Mouse (Mus musculus): ENCODE measurements around the gene Gpalpp1. TPM values are rescaled to one million over a fixed set of nuclear protein-coding genes. Genes with fewer than 3 reads are reported as not detected.

The Gpalpp1 gene
- 10 to 100 TPM; 13.6 to 18.6 TPM for total RNA-seq (2021)
- long read RNA-seq, experiment 1, full-length matches to known transcripts: 6 of 8 reads
- long read RNA-seq, experiment 1, partial matches to known transcripts: 1 of 8 reads
- long read RNA-seq, experiment 1, other reads (novel, unspliced or antisense): 1 of 8 reads
- long read RNA-seq, experiment 2, full-length matches to known transcripts: 4 of 7 reads
- long read RNA-seq, experiment 2, partial matches to known transcripts: 0 of 7 reads
- long read RNA-seq, experiment 2, other reads (novel, unspliced or antisense): 3 of 7 reads

DNA sequence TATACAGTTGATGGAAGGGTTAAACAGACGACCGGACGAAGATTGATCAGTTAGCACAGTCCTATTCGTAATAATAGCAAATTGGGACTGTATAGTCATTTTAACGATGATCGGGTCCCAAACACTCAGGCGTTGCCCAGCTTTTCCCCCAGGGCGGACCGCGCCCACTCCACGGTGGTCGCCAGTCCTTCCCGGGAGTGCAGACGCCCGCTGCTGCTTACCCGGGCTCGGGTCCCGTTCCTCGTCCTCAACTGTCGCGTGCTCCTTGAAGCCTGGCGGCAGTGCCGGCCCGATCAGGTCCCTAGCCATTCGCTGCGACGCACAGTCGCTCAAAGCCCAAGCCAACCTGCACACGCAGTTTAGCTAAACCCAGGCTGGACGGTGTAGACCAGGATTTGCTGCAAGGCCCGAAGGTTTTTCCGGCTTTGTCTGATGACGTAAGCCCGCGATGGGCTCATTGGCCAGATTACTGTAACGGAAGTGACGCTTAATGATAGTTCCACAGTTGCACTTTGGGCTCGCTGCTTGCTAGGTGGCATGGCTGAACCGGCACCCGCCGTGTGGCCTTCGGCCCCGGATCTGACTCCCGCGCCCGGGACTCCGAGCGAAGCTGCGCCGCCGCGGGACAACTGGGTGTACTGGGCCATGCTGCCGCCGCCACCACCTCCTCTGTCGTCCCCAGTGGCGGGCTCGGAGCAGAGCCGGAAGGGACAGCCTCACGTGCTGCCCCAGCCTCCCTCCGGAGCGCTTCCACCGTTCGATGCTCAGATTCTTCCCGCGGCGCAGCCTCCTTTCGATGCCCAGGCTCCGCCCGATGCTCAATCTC, at the start of gene Gpalpp1, which contains the start of gene Nufip1:
TSS of gene Gpalpp1 (minus strand) at position 365 of the 826 bp plus-strand sequence.
TSS of gene Nufip1 (plus strand) at position 496 of the 826 bp plus-strand sequence.
- DNase-seq (ENCODE audit: low spot score in 2 of 2): peak; percentile 69 to 78

DNA sequence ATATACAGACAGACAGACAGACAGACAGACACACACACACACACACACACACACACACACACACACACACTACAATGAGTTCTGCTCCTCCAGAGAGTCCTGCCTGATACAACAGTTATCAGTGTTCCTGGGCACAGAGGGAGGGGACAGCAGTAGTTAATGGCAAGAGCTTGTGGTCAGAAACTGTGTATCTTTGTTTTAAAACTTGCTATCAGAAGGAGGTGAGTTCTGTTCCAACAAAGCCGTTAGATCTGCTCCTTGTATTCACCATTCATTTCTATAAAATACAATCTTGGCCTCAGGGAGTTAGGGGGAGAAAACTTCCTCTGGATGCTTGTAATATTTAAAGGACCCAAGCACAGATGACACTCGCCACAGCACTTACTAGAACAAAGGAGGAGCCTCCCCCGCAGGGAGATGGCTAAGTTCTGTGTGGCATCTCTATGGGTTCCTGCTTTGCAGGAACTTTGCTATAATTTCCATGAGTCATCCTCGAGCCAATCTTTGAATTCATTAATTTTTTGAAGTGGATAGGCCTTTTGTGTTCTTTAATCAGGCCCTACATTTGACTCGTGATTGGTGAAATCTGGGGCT, 47.7 kb upstream of the Gpalpp1 start:
- no peak for DNase-seq (ENCODE audit: low spot score in 2 of 2)

DNA sequence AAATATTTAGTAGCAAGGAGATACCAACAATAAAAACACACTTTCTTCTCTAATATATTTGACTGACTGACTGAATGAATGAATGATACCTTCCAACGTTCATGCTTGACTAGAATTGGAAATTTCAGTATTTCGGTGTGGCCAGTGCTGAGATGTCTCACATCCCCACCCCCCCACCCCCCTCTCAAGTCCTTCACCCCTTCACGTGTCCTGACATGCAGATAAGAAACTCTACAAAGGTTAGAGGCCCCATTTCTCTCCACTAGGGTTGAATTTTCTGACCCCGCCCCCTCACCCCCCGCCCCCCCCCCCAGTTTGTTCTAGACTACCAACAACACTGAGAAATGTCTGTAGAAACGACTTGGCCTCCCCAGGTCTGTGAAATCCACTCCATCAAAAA, 43.3 kb upstream of the Gpalpp1 start:
- no peak for DNase-seq (ENCODE audit: low spot score in 2 of 2)

DNA sequence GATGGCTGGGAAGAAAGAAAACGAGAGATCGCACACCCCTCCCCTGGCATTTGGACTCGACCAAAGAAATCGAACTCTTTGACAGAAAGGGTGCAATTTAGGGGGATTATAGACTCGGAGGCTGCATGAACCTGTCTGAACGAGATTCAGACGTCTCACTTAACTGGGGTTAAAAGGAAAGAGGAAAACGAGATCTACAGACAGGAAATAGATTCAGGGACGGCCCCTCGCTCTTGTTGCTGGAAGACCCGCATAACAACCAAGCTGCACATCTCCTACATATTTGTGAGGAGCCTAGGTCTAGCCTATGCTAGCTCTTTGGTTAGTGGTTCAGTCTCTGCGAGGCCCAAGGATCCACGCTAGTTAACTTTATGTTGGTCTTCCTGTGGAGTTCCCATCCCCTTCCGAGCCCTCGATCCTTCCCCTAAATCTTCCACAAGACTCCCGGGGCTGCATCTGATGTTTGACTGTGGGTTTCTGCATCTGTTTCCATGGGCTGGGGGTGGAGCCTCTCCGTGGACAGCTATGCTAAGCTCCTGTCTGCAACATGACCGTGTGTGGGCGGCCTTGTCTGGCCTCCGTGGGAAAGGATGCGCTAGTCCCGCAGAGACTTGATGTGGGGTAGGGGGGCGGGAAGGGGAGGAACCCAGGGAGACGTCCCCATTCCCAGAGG, 42.6 kb upstream of the Gpalpp1 start:
- peak in 1 of 2 experiments; percentile 22 for DNase-seq (ENCODE audit: low spot score in 2 of 2)

DNA sequence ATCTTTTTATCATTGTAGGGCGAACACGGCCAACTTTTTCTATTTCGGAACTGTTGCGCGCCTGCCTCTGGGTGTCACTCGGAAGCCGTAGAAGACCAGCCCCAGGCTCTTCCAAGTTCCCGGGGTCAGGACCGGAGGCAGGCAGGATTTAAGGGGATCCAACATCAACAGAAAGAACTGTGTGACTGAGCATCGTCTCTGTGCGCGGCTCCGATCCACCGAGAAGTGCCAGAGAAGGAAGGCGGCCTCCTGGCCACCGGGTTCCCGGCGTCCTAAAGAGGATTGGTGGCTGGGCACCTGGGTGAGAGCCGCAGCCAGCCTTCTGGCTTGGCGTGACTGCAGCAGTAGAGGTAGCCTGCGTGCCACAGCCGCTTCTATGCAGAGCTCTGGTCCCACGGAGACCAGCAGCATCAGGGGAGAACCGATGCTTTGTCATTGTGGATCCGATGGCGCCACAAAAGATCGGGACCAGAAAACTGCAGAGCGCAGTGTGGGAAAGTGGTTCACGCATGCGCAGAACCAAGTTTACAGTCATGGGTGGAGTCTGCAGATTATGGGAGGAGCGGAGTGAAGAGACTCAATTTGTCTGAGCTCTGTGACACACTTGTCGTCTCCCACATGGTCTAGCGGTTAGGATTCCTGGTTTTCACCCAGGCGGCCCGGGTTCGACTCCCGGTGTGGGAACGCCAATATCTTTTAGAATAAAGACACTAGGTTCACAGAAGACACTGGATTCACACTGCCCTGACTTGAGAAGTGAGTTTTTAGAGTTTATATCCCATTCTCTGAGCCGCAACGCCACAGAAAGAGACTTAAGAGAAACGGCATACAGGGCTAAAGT, 41.8 kb upstream of the Gpalpp1 start:
- peak; percentile 97 to 99 for DNase-seq (ENCODE audit: low spot score in 2 of 2)

DNA sequence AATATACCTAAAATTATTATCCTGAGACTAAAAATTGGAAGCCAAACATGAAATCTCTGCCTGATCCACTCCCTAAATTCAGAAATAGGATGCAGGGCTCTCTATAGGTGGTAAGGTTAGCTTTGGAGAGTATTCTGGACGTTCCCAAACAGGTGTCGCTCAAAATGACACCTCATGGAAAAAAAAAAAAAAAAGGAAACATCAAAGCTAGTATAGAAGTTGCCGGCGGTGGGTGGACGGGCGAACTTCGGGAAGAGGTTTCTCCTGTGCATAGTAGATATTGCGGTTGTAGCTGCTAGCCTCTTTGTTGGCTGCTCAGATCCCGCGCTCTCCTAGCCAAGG, 41.2 kb upstream of the Gpalpp1 start:
- no peak for DNase-seq (ENCODE audit: low spot score in 2 of 2)

DNA sequence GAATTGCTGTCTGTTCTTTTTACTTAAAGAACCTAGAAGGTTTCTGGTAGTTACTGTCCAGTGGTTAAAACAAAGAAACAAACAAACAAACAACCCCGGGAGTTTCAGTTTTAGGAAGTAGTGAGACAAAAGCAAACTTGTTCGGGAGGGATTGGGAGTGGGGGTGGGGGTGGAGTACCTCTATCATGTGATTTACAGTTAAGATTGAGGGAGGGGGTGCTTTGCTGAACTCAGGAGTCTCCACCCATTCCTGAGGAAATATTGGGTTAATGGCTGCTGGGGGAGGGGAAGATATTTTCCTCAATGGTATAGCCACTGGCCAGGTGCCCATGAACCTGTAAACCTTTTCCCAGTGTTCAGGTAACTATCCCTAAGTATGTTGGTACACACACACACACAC, 40.5 kb upstream of the Gpalpp1 start:
- no peak for DNase-seq (ENCODE audit: low spot score in 2 of 2)

DNA sequence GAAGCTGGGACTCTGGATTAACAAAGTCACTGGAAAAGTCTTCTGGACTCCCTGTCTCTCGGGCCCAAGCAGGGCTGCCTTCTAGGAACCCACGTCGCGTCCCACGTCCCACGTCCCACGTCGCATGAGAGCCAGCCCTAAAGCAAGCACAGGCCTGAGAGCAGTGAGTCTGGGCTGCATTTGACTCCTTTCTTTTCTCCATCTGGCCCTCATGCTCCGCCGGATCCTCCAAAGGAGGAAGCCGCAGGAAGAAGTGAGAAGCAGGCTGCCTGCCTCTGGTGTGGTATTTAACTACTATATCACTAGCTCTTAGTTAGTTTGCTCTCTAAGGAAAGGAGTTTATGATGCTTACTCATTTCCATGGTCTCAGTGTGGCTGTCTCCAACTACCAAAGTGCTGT, 39.9 kb upstream of the Gpalpp1 start:
- no peak for DNase-seq (ENCODE audit: low spot score in 2 of 2)

DNA sequence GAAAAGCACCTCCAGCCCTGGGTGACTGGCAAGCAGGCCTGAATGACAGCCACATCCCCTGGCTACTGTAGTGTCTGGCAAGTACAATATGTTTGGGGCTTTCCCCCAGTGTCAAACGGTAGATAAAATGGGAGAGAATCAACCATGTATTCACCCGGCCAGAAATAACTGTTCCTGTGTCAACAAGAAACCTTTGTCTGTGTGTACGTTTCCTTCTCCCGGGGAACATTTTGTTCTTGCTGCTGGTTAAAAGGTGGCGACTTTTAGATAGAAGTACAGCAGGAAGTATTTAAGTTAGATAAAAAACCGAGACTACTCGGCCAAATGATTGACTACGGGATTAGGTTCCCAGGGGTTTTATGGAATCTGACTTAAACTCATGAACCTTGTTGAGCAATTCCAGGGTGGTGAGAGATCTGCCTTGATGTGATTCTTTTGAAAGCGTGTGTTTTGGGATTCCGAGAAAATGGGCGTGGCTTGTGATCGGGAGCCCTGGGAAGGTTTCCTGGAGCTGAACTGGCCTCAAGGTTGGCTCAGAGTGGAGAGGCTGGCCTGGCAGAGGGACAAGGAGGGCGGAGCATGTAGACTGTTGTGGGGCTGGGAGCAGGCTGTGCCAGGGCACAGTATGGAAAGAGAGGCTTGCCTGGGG, 39.1 kb upstream of the Gpalpp1 start:
- DNase-seq (ENCODE audit: low spot score in 2 of 2): peak; percentile 77 to 82

DNA sequence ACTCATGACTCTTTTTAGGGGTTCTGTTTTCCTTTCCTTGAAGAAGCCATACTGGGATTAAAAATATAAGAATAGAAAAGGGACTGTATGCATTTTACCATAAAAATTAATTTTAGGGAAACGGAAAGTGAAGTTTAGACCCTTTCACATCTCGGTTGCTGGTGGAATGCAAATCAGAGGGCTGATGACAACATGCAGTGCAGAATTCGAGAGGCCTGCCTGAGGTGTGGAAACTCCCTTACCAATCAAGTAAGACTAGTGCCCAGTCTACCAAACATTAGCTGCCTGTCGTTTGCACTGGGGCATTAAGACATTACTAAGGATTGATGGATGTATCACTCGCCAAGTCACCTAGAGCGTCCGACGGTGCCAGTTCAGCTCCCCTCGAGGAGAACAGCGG, 37.7 kb upstream of the Gpalpp1 start:
- no peak for DNase-seq (ENCODE audit: low spot score in 2 of 2)

DNA sequence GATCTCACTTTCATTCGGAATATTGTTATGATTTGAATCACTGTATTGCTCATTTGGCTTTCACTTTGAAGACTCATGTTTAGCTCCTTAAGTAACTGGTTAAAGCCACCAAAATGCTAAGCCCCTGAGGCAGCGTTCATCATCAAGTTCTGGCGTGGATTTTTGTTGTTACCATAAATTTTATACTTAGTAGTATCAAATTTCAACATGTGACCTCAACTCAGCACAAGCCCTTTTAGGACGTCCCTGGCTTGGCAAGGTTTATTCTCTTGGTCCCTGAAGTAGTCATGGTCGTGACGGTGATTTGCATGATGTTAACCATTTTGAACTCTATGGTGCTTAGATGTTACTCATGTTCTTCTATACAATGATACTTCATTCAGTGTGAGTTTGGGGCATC, 36.5 kb upstream of the Gpalpp1 start:
- no peak for DNase-seq (ENCODE audit: low spot score in 2 of 2)

DNA sequence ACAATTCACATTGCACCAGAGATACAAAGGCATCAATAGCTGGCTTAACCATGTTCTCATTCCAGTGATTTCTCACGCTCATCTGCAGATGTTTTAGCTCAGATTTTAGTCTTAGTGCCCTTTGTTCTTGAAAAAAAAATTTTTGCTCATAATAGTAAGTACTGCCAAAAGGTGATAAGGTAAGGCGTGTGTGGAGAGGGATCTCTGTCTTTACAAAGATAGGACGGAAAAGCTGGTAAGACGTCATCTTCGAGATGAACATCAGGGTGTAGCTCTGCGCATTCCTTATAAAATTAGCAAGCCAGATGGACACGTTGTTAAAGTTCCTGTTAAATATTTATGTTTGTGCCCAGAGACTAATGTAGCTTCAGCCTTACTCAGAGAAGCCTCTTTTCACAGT, 35.3 kb upstream of the Gpalpp1 start:
- DNase-seq (ENCODE audit: low spot score in 2 of 2): no peak

DNA sequence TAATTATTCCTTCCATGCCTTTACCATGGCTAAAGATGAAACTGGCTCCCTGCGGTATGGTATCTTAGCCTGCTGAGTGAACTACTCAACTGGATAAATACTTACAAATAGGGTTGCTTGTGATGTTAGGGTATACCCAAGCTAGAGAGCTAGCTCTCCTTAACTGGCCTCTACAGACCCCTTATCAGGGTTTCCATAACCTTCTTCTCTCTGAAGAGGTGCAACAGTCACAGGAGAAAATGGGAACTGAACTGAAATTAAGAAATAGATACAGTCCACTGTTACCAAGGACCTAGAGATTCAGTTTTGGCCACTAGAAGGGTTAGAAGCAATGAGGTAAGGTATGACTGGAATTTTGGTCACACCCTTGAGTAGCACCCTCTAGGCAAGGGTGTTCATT, 34.7 kb upstream of the Gpalpp1 start:
- DNase-seq (ENCODE audit: low spot score in 2 of 2): no peak

DNA sequence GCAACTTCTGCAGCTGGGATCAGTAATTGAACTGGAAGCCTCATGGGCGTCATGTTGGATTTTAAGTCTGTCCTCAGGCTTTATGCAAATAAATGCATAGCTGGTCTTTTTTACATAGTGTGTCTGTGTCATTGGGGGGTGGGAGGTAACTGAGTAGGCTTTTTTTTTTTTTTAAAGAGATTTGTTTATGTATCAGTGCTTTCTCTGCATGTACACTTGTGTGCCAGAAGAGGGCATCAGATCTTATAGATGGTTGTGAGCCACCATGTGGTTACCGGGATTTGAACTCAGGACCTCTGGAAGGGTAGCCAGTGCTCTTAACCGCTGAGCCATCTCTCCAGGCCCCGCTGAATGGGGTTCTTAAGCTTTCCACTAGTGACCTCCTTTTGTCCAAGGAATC, 24.4 kb upstream of the Gpalpp1 start:
- DNase-seq (ENCODE audit: low spot score in 2 of 2): no peak

DNA sequence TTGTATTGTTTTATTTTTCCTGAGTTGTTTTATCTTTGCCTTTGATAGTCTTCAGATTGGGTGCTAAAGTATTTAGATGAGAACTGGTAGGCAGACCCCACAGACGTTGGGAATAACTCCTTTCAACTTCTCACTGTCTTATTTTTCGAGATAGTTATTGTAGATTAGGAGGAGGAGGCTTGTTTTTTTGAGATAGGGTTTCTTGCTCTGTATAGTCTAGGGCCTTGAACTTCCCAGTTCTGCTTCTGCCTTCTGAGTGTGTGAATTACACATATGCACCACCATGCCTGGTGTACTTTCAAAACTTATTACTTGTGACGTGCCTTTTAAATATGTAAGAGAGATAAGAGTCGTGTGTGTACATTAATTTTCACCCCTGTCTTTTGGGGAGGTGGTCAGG, 17.6 kb upstream of the Gpalpp1 start:
- DNase-seq (ENCODE audit: low spot score in 2 of 2): no peak

DNA sequence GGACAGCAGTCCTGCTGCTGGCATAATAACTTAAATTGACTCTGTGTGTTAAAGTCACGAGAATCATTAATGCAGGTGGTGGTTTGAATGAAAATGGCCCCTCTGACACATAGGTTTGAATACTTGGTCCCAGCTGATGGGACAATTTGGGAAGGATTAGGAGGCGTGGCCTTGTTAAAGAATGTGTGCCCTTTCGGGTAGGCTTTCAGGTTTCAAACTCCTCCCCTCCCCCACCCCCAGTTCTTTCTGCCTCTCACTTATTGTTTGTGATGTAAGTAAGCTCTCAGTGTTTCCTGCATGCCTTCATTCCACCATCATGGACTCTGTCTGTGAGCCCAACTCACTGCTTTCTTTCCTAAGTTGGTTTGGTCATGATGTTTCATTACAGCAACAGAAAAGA, 16.8 kb upstream of the Gpalpp1 start:
- no peak for DNase-seq (ENCODE audit: low spot score in 2 of 2)

DNA sequence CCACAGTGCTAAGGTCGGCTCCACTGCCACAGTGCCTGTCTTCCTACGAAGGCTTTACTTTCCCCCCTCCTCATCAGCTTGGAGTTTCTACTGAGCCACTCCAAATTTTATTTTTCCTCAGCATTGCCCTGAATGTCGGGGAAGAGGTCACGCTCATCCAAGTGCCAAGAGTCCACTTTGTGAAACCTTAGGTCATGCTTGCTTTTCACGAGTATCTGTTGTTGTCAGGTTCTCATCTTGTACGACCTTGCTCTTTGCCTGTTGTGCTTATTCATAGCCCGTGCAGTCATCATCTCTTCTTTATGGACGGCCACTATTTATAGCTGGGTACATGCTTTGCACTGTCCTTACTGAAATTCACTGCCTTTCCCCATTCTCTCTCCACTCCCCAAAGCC, 12.1 kb upstream of the Gpalpp1 start:
- no peak for DNase-seq (ENCODE audit: low spot score in 2 of 2)

DNA sequence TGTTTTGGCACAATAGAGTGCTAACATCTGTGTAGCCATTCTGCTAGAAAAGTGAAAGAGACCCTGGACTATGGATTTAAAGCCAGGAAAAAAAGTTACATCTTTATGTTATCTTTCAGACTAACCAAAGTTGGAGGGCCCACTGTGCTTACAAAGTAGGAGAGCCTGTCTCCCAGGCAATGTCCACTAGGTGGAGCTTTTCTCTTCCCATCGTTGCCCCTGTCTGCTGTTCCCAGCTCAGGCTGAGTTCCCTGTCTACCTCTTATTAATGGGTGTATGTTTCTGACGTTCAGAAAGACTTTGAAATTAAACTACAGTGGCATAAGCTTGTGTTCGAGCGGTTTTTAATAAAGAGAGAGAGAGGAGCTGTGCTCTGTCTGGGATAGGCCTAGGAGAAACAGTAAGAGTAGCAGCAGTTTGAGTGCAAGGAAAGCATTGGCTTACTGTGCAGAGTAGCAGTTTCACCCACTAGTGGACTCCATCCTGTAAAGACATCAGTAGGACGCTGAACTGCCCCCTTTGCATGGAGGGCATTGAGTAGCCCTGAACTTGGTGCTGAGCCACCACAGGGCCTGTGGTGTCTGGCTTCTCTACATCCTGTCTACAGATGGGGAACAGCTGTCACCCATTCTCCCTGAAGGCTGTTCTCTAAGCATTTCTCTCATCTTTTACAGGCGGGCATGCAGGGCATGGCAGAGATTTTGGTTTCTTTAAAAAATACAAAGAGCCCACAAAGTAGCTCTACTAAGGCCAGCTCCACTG, 11.5 kb upstream of the Gpalpp1 start:
- DNase-seq (ENCODE audit: low spot score in 2 of 2): peak; percentile 25 to 27

DNA sequence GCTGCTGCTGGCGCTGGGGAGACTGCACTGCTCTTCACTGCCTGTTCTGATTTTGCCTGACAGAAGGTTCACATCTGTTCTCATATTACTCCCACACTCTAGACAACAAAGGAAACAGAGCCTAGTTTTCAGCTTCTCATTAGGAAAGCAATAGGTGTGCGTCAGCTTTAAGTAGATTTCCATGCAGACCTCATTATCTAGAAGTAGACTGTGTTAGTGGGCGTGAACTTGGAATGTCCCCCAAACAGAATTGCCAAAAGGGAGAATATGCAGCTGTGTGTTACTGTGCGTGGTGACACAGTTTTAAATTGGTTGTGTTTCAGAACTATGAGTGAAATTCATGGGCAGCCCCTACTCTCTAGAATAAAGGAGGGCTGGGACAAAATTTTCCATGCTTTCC, 9.9 kb upstream of the Gpalpp1 start:
- no peak for DNase-seq (ENCODE audit: low spot score in 2 of 2)

DNA sequence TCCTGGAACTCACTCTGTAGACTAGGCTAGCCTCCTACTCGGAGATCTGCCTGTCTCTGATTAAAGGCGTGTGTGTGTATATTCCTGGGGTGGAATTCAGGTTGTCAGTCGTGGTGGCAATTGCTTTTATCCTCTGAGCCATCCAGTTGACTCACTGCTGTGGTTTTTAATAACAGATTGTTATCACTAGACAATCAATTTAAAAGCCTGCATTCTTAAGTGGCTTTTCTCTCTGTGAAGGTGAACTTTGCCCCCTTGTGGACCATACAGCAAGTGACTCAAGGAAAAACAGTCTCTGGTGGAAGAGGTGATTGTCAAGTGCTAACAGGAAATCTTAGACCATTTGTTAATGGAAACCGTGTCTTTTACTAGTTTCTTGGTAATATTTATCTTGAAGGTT, 8.4 kb upstream of the Gpalpp1 start:
- no peak for DNase-seq (ENCODE audit: low spot score in 2 of 2)
